Mouse (Mus musculus) induced T-regulatory cell, adult 2 months (primary cell): ENCODE data around the gene 1700056E22Rik.

Source experiments
- DNase-seq: peaks from one replicate; pipeline ENCODE4 v3.0.0-alpha.2; 2012; ENCODE audit warnings: low read depth

Gene 1700056E22Rik

GRCm38 (mm10) chr1:184051286-184051685 lies 17.2 kb upstream of the 1700056E22Rik start:
- no peak for DNase-seq

- DNase-seq = peak; percentile 87
These were observed 14.7 kb upstream of the 1700056E22Rik start for GRCm38 (mm10) chr1:184048675-184049418.

GRCm38 (mm10) chr1:184047818-184048217 lies 13.7 kb upstream of the 1700056E22Rik start:
- peak; percentile 74 for DNase-seq

- DNase-seq = peak; percentile 62
These were observed 12.1 kb upstream of the 1700056E22Rik start for GRCm38 (mm10) chr1:184046070-184046677.

GRCm38 (mm10) chr1:184043391-184043790 lies 9.3 kb upstream of the 1700056E22Rik start:
- DNase-seq = peak; percentile 42

- peak; percentile 69 for DNase-seq
These were observed 8.6 kb upstream of the 1700056E22Rik start for GRCm38 (mm10) chr1:184042745-184043144.

GRCm38 (mm10) chr1:184041778-184042573 lies 7.9 kb upstream of the 1700056E22Rik start:
- DNase-seq = peak; percentile 31

GRCm38 (mm10) chr1:184040906-184041305 lies 6.8 kb upstream of the 1700056E22Rik start:
- no peak for DNase-seq

- DNase-seq = no peak
These were observed 6.1 kb upstream of the 1700056E22Rik start for GRCm38 (mm10) chr1:184040181-184040580.

GRCm38 (mm10) chr1:184039301-184039700 lies 5.2 kb upstream of the 1700056E22Rik start:
- no peak for DNase-seq

GRCm38 (mm10) chr1:184037802-184038201 lies 3.7 kb upstream of the 1700056E22Rik start:
- peak; percentile 49 for DNase-seq

- peak; percentile 53 for DNase-seq
These were observed 1.3 kb upstream of the 1700056E22Rik start for GRCm38 (mm10) chr1:184035346-184035903.

- peak; percentile 75 for DNase-seq
These were observed 660 bp upstream of the 1700056E22Rik start for GRCm38 (mm10) chr1:184034741-184035181.

GRCm38 (mm10) chr1:184033390-184034010 lies 601 bp downstream of the 1700056E22Rik start:
- no peak for DNase-seq

GRCm38 (mm10) chr1:184032682-184033389 lies 1.3 kb downstream of the 1700056E22Rik start:
- no peak for DNase-seq

- no peak for DNase-seq
These were observed 3.9 kb downstream of the 1700056E22Rik start for GRCm38 (mm10) chr1:184030070-184030802.

GRCm38 (mm10) chr1:184027039-184027438 lies 7.1 kb downstream of the 1700056E22Rik start:
- no peak for DNase-seq

GRCm38 (mm10) chr1:184025079-184025478 lies 9.0 kb downstream of the 1700056E22Rik start:
- no peak for DNase-seq

- DNase-seq = peak; percentile 51
These were observed 9.5 kb downstream of the 1700056E22Rik start for GRCm38 (mm10) chr1:184024631-184025030.

GRCm38 (mm10) chr1:184023971-184024370 lies 10.1 kb downstream of the 1700056E22Rik start:
- no peak for DNase-seq
